Mouse (Mus musculus) brain, embryonic 18.5 days (tissue): ENCODE measurements around the gene Enpp1.

Source experiments
- DNase-seq: peaks from one replicate; pipeline ENCODE4 v3.0.0-alpha.2; 2012; ENCODE audit warnings: low read depth, low spot score

Gene Enpp1

DNA sequence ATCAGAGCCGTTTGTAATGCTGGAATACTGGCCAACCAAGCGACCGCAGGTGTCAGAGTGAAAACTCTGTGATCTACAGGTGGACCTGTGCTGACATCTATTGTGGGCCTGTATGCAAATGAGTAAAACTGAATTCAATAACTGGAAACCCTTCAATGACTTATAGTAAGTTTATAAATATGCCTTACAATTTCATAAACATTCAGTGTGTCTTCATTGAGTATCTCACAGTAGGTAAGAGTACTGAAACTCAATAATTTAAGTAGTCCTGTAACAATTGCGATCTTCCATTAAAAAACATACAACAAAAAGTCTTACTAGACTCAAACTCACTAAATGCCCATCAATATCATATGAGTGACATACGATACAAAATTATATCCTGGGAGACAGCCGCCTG, 1.6 kb downstream of the Enpp1 start:
- DNase-seq = no peak

GRCm38 (mm10) chr10:24707745-24708144, 4.2 kb downstream of the Enpp1 start:
- no peak for DNase-seq

- DNase-seq = no peak
These were observed 5.4 kb downstream of the Enpp1 start for GRCm38 (mm10) chr10:24706431-24707140.

DNA sequence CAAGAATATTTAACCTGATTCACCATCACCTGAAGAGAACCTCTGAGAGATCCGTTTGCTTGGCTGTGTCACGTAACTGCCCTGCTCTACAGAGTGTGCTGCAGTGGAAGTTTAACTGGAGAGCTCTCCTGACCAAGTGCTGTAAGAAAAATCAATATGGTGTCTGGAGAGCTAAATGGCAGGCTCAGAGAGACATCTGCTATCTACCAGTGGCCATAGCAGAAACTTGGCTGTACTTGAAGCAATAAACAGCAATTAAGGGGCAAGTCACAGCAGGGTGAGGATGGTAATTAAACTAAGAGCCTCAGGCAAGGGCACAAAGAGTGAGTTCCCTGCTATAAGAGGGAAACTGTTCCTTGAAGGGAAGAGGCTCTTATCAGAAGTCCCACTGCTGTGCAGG, 9.3 kb downstream of the Enpp1 start:
- DNase-seq = no peak

- DNase-seq = no peak
These were observed 13.7 kb downstream of the Enpp1 start for GRCm38 (mm10) chr10:24698131-24698775.

- DNase-seq = no peak
These were observed 15.2 kb downstream of the Enpp1 start for GRCm38 (mm10) chr10:24696761-24697160.

DNA sequence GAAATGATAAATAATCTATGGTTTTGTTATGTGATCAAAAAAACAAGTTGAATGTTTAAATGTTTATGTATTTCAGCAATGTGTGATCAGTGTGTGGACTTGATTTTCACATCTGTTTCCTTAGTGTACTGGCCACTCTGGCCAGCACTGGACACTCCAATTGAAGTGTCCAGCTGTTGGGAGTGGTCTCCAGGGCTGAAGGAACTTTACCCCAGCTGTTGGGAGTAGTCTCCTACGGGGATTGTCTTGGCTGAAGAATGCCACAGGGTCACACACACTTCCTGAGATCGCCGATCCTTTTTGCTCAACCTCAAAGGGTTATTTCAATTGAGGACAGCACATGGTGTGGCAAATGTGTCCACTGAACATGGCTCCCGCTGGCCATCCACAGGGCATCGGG, 16.2 kb downstream of the Enpp1 start:
- DNase-seq = no peak

GRCm38 (mm10) chr10:24682518-24683104, 29.3 kb downstream of the Enpp1 start:
- DNase-seq = no peak

- DNase-seq = no peak
These were observed 34.3 kb downstream of the Enpp1 start for GRCm38 (mm10) chr10:24677681-24678080.

- no peak for DNase-seq
These were observed 37.7 kb downstream of the Enpp1 start for GRCm38 (mm10) chr10:24674261-24674660.

DNA sequence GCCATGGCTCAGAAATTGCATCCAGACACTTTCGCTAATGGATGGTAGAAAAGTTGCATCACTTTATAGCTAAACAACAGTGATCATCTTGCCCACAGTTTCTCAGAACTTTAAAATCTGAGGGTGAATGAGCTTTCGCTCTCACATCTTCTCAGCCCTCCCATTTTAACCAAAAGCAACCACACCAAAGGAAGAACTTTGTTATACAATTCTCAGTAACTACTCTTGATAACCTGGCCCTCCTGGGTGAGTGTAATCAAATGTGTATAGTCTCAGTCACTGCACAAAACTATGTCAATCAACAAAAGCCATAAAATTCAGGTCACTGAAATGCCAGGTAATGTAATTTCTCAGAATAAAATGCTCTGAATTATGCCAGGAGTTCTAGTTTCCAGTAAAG, 39.0 kb downstream of the Enpp1 start:
- DNase-seq = no peak

GRCm38 (mm10) chr10:24670548-24670947, 41.4 kb downstream of the Enpp1 start:
- no peak for DNase-seq

DNA sequence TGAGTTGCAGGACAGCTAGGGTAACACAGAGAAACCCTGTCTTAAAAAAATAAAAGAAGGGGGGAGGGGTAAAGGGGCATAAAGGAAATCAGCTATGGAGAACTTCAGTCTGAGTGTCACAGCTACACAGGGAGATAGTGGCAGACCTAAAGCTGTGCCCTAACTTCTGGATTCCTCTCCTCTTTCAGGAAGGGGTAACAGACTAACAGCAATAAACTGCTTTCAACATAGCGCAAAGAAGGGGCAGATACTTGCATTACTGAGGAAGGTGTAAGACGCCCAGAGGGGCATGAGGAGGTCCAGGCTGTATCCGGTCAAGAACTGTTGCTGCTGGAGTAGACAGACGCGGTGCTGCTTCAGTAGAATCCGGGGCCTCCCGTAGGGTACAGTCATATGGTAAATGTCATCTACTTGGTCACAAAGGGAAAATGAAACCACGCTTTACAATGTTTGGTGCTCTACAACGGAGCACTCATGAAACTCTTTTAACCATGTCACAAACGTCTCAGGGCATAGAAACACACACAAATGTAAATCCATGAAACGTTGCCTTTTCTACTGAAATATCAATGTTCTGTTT, 60.9 kb downstream of the Enpp1 start:
- DNase-seq = no peak

- no peak for DNase-seq
These were observed 63.8 kb downstream of the Enpp1 start for GRCm38 (mm10) chr10:24647996-24648738.

GRCm38 (mm10) chr10:24645169-24645568, 66.8 kb downstream of the Enpp1 start:
- no peak for DNase-seq

DNA sequence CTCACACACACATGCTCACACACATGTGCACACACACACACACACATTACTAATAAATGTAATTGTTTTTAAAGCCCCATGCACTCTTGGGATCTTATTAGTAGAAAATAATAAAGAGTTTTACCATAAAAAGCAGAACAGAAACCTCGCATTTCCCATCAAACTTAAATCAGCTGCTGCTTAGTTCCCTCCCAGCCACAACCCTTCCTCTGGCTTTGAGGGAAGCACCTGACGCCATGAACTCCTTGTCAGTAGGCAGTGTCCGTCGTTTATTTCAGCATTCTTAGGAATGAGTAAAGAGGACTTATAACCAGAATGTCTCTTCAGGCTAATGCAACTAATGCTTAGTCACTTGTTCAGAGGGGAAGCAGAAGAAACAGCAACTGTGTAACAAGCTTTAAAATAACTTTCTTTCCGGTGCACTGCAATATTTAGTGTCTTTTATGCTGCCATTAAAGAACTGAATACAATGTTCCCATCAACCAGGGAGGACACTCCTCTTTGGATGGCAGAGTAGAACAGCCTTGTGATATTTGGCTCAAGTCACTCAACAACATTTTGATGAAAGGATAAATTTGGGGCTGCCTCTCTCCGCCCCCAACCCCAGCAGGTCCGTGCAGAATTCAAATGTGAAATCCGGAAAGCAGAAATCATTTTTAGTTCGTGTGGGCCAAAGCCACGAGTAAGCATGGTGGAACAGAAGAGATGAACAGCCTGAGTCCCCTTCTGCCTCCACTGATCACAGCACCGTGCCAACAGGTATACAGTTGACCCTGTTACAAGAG, 69.0 kb downstream of the Enpp1 start:
- no peak for DNase-seq

- no peak for DNase-seq
These were observed 70.4 kb downstream of the Enpp1 start for GRCm38 (mm10) chr10:24641416-24642140.

- DNase-seq = no peak
These were observed 71.6 kb downstream of the Enpp1 start for GRCm38 (mm10) chr10:24640186-24640875.

- DNase-seq = no peak
These were observed 72.4 kb downstream of the Enpp1 start for GRCm38 (mm10) chr10:24639596-24639995.
